Mouse (Mus musculus) myocyte (in vitro differentiated cells): ENCODE results near the gene Csnk2b. TPM values are rescaled to one million over a fixed set of nuclear protein-coding genes. Genes with fewer than 3 reads are reported as not detected.

Experiments
- H3K27me3 ChIP-seq: one replicate; pipeline ENCODE4 v1.6.1; 2011; ENCODE audit not compliant: control insufficient read depth, insufficient read depth, insufficient read length
- H3K36me3 ChIP-seq: one replicate; pipeline ENCODE4 v1.6.1; 2011; ENCODE audit not compliant: control insufficient read depth, insufficient read depth
- H3K4me2 ChIP-seq: one replicate; pipeline ENCODE4 v1.6.1; 2011; ENCODE audit warnings: low read depth, control low read depth
- H3K4me3 ChIP-seq: one replicate; pipeline ENCODE4 v1.5.1; 2011; ENCODE audit warnings: mild to moderate bottlenecking, control low read depth, moderate library complexity
- H3K79me2 ChIP-seq: one replicate; pipeline ENCODE4 v1.6.1; 2011; ENCODE audit not compliant: control insufficient read depth, insufficient read depth
- H3ac ChIP-seq: one replicate; pipeline ENCODE4 v1.6.1; 2011; ENCODE audit not compliant: control insufficient read depth, insufficient read length
- CEBPB ChIP-seq: IDR thresholded peaks from 2 replicates; pipeline ENCODE4 v1.6.1; 2011; ENCODE audit warnings: mild to moderate bottlenecking, moderate library complexity; ENCODE audit not compliant: poor library complexity, insufficient read depth, severe bottlenecking
- E2F4 ChIP-seq: IDR thresholded peaks from one replicate; pipeline ENCODE4 v1.6.1; 2011; ENCODE audit warnings: mild to moderate bottlenecking, control low read depth, moderate library complexity; ENCODE audit not compliant: insufficient read depth
- MAX ChIP-seq: IDR thresholded peaks from one replicate; pipeline ENCODE4 v1.6.1; 2011; ENCODE audit warnings: low read depth, mild to moderate bottlenecking, control low read depth
- MYOD1 ChIP-seq, 3 experiments: IDR thresholded peaks; one replicate each; pipeline ENCODE4 v1.6.1; 2011; ENCODE audit warnings: control low read depth in 2 of 3, low read depth in 2 of 3, mild to moderate bottlenecking in 2 of 3, moderate library complexity in 1 of 3; ENCODE audit not compliant: insufficient read length in 2 of 3, control insufficient read depth in 1 of 3
- MYOG ChIP-seq, 3 experiments: IDR thresholded peaks; one replicate each; pipeline ENCODE4 v1.6.1; 2011; ENCODE audit warnings: control low read depth in 2 of 3, low read depth in 2 of 3, mild to moderate bottlenecking in 2 of 3; ENCODE audit not compliant: insufficient read length in 2 of 3, control insufficient read depth in 1 of 3, insufficient read depth in 1 of 3
- POLR2A ChIP-seq: IDR thresholded peaks from one replicate; pipeline ENCODE4 v1.6.1; 2011; ENCODE audit warnings: low read depth, mild to moderate bottlenecking, control low read depth, moderate library complexity; ENCODE audit not compliant: insufficient read length
- POLR2AphosphoS2 ChIP-seq: IDR thresholded peaks from one replicate; pipeline ENCODE4 v1.6.1; 2011; ENCODE audit warnings: low read depth, control low read depth; ENCODE audit not compliant: insufficient read length
- REST ChIP-seq: IDR thresholded peaks from one replicate; pipeline ENCODE4 v1.6.1; 2011; ENCODE audit warnings: mild to moderate bottlenecking, control low read depth, moderate library complexity; ENCODE audit not compliant: insufficient read depth, insufficient read length
- SRF ChIP-seq: IDR thresholded peaks from one replicate; pipeline ENCODE4 v1.6.1; 2011; ENCODE audit warnings: low read depth; ENCODE audit not compliant: control insufficient read depth, insufficient read length
- TCF12 ChIP-seq: IDR thresholded peaks from one replicate; pipeline ENCODE4 v1.6.1; 2011; ENCODE audit warnings: mild to moderate bottlenecking, control low read depth; ENCODE audit not compliant: poor library complexity, insufficient read depth, severe bottlenecking
- TCF3 ChIP-seq: IDR thresholded peaks from one replicate; pipeline ENCODE4 v1.6.1; 2011; ENCODE audit warnings: low read depth, control low read depth; ENCODE audit not compliant: insufficient read length
- USF1 ChIP-seq: IDR thresholded peaks from one replicate; pipeline ENCODE4 v1.6.1; 2011; ENCODE audit warnings: low read depth, mild to moderate bottlenecking, control low read depth, moderate library complexity
- polyA plus RNA-seq: library from polyadenylated mRNA; unstranded; fragments of >200 nt; fragmentation: generic; extraction: Trizol; gene quantifications from one replicate; pipeline ENCODE4 v1.2.1, GENCODE M21; 2012; ENCODE audit warnings: missing spikeins

Csnk2b gene
- polyA plus RNA-seq, 1 experiment: 320 TPM

- no peak within 1 kb of the TSS for H3K4me2 ChIP-seq
These were observed 45.2 kb downstream of the Csnk2b start, which contains the start of gene Ly6g6e for GRCm38 (mm10) chr17:35076507-35077176. Gene Ly6g6e (plus strand): TSS chr17:35076902.

DNA sequence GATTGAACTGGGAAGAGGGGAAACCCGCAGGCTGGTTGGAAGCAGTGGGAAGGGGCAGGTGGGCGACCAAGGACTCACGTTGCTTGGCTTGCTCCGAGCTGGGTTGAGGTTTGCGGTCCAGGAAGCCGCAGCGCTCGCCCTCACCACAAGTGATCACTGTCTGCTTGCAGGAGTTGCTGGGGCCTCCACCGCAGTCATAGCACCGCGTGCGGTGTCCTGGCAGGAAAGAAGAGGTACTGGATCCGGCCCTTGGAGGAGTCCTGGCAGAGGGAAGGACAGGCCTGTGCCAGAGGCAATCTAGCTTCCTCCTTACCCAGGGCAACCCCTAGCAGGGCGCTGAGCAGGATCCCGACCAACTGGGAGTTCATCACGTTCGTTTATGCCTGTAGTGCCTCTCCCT is 47.8 kb downstream of the Csnk2b start:
- peaks cover 9% of the 10 kb centered on the region for H3K27me3 ChIP-seq
- TF ChIP-seq MYOG (IDR thresholded peaks at IDR 0.05; ENCODE audit: control insufficient read depth in 1 of 3, insufficient read depth in 1 of 3, insufficient read length in 2 of 3, low read depth in 2 of 3): no peak
- TF ChIP-seq SRF: no peak
- TF ChIP-seq POLR2AphosphoS2: no peak
- no peak for TF ChIP-seq USF1
- TF ChIP-seq POLR2A: no peak
- TF ChIP-seq REST: no peak
- no peak for TF ChIP-seq E2F4
- no peak overlapping the region for H3K4me2 ChIP-seq
- H3K36me3 ChIP-seq: no peaks in the 10 kb centered on the region
- H3K79me2 ChIP-seq: no peaks in the 10 kb centered on the region
- H3ac ChIP-seq: no peak overlapping the region
- no peak overlapping the region for H3K4me3 ChIP-seq

More at GRCm38 (mm10) chr17:35076507-35077176, 45.2 kb downstream of the Csnk2b start, which contains the start of gene Ly6g6e:
- Histone ChIP-seq H3ac (no peak within 1 kb of the TSS), H3K36me3 (no peaks in the 10 kb centered on the region), H3K27me3 (peaks cover 9% of the 10 kb centered on the region), H3K4me3 (no peak within 1 kb of the TSS), H3K79me2 (no peaks in the 10 kb centered on the region)
- no peak for TF ChIP-seq MYOG (IDR thresholded peaks at IDR 0.05; ENCODE audit: control insufficient read depth in 1 of 3, insufficient read depth in 1 of 3, insufficient read length in 2 of 3, low read depth in 2 of 3)
- TF ChIP-seq E2F4: no peak
- no peak for TF ChIP-seq CEBPB
- TF ChIP-seq TCF12: no peak
- TF ChIP-seq REST: no peak
- TF ChIP-seq POLR2AphosphoS2: no peak
- TF ChIP-seq MYOD1 (IDR thresholded peaks at IDR 0.05; ENCODE audit: control insufficient read depth in 1 of 3, insufficient read length in 2 of 3, low read depth in 2 of 3): no peak
- TF ChIP-seq USF1: no peak
- TF ChIP-seq MAX: no peak
- TF ChIP-seq SRF: no peak
- TF ChIP-seq POLR2A: no peak
- no peak for TF ChIP-seq TCF3

- Histone ChIP-seq H3ac (no peak overlapping the region), H3K4me2 (no peak overlapping the region), H3K4me3 (no peak overlapping the region), H3K79me2 (no peaks in the 10 kb centered on the region), H3K27me3 (no peaks in the 10 kb centered on the region), H3K36me3 (no peaks in the 10 kb centered on the region)
- peak in 1 of 3 experiments; percentile 5 for TF ChIP-seq MYOG (IDR thresholded peaks at IDR 0.05; ENCODE audit: control insufficient read depth in 1 of 3, insufficient read depth in 1 of 3, insufficient read length in 2 of 3, low read depth in 2 of 3)
- TF ChIP-seq POLR2A: no peak
- TF ChIP-seq POLR2AphosphoS2: no peak
- TF ChIP-seq TCF12: no peak
- no peak for TF ChIP-seq REST
- TF ChIP-seq MAX: no peak
- TF ChIP-seq MYOD1 (IDR thresholded peaks at IDR 0.05; ENCODE audit: control insufficient read depth in 1 of 3, insufficient read length in 2 of 3, low read depth in 2 of 3): peak in 1 of 3 experiments; percentile 12
- no peak for TF ChIP-seq USF1
- TF ChIP-seq CEBPB: no peak
- TF ChIP-seq SRF: no peak
- no peak for TF ChIP-seq TCF3
These were observed 50.4 kb downstream of the Csnk2b start for GRCm38 (mm10) chr17:35071454-35071853.

- no peaks in the 10 kb centered on the region for H3K36me3 ChIP-seq
- TF ChIP-seq MYOD1 (IDR thresholded peaks at IDR 0.05; ENCODE audit: control insufficient read depth in 1 of 3, insufficient read length in 2 of 3, low read depth in 2 of 3) (no peak), USF1 (no peak), REST (no peak), POLR2A (no peak), TCF3 (no peak), E2F4 (no peak), SRF (no peak), CEBPB (no peak), MYOG (IDR thresholded peaks at IDR 0.05; ENCODE audit: control insufficient read depth in 1 of 3, insufficient read depth in 1 of 3, insufficient read length in 2 of 3, low read depth in 2 of 3) (no peak), POLR2AphosphoS2 (no peak), TCF12 (no peak), MAX (no peak)
- no peaks in the 10 kb centered on the region for H3K79me2 ChIP-seq
- no peaks in the 10 kb centered on the region for H3K27me3 ChIP-seq
- no peak overlapping the region for H3K4me2 ChIP-seq
- H3K4me3 ChIP-seq: no peak overlapping the region
- H3ac ChIP-seq: no peak overlapping the region
These were observed 51.2 kb downstream of the Csnk2b start for GRCm38 (mm10) chr17:35070556-35071229.
